Mouse (Mus musculus): ENCODE measurements at regions not wholly inside any gene's neighbourhood (a gene's known extent, or its start where the extent isn't known, plus 50 kb on each side); places are given as distances from the start of the nearest gene placed in this dataset.

- ATAC-seq (peak; percentile 12; the same call in 1 of the 2 replicates), DNase-seq (peak; percentile 62)
- peak; percentile 32; the same call in 1 of the 2 replicates for TF ChIP-seq CTCF (IDR thresholded peaks at IDR 0.05; ENCODE audit: low read depth)
- Histone ChIP-seq H3K4me2 (ENCODE audit: low read depth) (peak overlapping the region; percentile 58), H3K9me3 (ENCODE audit: low read length) (no peaks in the 10 kb centered on the region), H3K27ac (ENCODE audit: low read depth, low read length) (peak overlapping the region; percentile 97), H3K4me1 (ENCODE audit: insufficient read depth) (peaks cover 30% of the 10 kb centered on the region), H3K4me3 (ENCODE audit: low read depth, low read length) (peak overlapping the region; percentile 23), H3K36me3 (ENCODE audit: insufficient read depth) (no peaks in the 10 kb centered on the region), H3K9ac (peak overlapping the region; percentile 54), H3K27me3 (ENCODE audit: insufficient read depth, low read length) (no peaks in the 10 kb centered on the region)
- 8% methylated on average over 42 of the region's 44 CpGs for WGBS
These were observed 96.1 kb downstream of the 1700001O22Rik start for GRCm38 (mm10) chr2:30707099-30708000.

DNA sequence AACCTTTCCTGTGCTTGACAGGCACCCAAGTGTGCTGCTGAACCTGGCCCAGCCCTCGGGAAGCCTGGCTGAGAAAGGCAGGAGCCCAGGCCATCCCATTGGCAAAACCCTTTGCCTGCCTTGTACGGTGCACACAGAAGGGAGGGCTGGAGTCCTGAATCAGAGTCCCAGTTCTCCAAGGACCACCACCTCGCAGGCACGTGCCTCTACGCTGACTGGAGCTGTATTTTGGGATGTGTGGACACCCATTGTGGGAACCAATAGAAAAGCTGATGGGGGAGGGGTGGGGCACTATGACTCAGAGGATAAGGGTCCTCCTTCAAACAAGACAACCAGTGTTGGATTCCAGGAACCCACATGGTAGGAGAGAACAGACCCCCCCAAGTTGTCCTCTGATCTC, 97.4 kb downstream of the 1700001O22Rik start:
- Histone ChIP-seq H3K4me2 (ENCODE audit: low read depth) (no peak overlapping the region), H3K36me3 (ENCODE audit: insufficient read depth) (no peaks in the 10 kb centered on the region), H3K27me3 (ENCODE audit: insufficient read depth, low read length) (no peaks in the 10 kb centered on the region), H3K27ac (ENCODE audit: low read depth, low read length) (no peak overlapping the region), H3K9me3 (ENCODE audit: low read length) (no peaks in the 10 kb centered on the region), H3K4me1 (ENCODE audit: insufficient read depth) (peaks cover 23% of the 10 kb centered on the region), H3K4me3 (ENCODE audit: low read depth, low read length) (no peak overlapping the region), H3K9ac (no peak overlapping the region)
- 73% methylated on average over 5 of the region's 5 CpGs for WGBS
- ATAC-seq = no peak
- no peak for TF ChIP-seq CTCF (IDR thresholded peaks at IDR 0.05; ENCODE audit: low read depth)
- no peak for DNase-seq

GRCm38 (mm10) chr2:30703308-30703707, 100.2 kb downstream of the 1700001O22Rik start:
- no peak for ATAC-seq
- no peak for TF ChIP-seq CTCF (IDR thresholded peaks at IDR 0.05; ENCODE audit: low read depth)
- Histone ChIP-seq H3K9me3 (ENCODE audit: low read length) (no peaks in the 10 kb centered on the region), H3K4me2 (ENCODE audit: low read depth) (no peak overlapping the region), H3K4me1 (ENCODE audit: insufficient read depth) (peaks cover 20% of the 10 kb centered on the region), H3K27me3 (ENCODE audit: insufficient read depth, low read length) (no peaks in the 10 kb centered on the region), H3K27ac (ENCODE audit: low read depth, low read length) (no peak overlapping the region), H3K36me3 (ENCODE audit: insufficient read depth) (no peaks in the 10 kb centered on the region), H3K9ac (no peak overlapping the region), H3K4me3 (ENCODE audit: low read depth, low read length) (no peak overlapping the region)
- 89% methylated on average over 1 of the region's 1 CpGs for WGBS
- DNase-seq = no peak

DNA sequence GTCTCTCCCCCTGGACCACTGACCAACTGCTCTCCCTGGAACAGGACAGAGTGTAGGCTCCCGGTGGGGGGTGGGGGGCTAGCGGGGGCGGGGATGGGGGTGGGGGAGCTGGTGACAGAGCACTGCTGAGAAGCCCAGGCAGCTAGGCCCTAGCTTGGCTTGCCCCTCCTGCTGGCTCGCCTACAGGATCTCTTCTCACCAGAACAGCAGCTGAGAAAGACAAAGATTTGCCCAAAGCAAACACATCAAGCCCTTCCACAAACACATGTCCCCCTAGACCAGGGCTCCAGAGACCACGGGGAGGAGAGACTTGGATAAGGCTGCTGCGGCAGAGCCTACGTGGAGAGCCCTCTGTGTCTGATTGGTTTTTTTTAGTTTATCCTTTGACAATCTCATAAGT, 100.8 kb downstream of the 1700001O22Rik start:
- Histone ChIP-seq H3K9me3 (ENCODE audit: low read length) (no peaks in the 10 kb centered on the region), H3K36me3 (ENCODE audit: insufficient read depth) (no peaks in the 10 kb centered on the region), H3K27ac (ENCODE audit: low read depth, low read length) (0 out of 2 replicates have a peak overlapping the region, but pooled peaks have one; percentile 35), H3K4me2 (ENCODE audit: low read depth) (no peak overlapping the region), H3K9ac (no peak overlapping the region), H3K27me3 (ENCODE audit: insufficient read depth, low read length) (no peaks in the 10 kb centered on the region), H3K4me1 (ENCODE audit: insufficient read depth) (peaks cover 15% of the 10 kb centered on the region), H3K4me3 (ENCODE audit: low read depth, low read length) (no peak overlapping the region)
- 22% methylated on average over 7 of the region's 7 CpGs for WGBS
- DNase-seq (no peak), ATAC-seq (no peak)
- TF ChIP-seq CTCF (IDR thresholded peaks at IDR 0.05; ENCODE audit: low read depth) = no peak

DNA sequence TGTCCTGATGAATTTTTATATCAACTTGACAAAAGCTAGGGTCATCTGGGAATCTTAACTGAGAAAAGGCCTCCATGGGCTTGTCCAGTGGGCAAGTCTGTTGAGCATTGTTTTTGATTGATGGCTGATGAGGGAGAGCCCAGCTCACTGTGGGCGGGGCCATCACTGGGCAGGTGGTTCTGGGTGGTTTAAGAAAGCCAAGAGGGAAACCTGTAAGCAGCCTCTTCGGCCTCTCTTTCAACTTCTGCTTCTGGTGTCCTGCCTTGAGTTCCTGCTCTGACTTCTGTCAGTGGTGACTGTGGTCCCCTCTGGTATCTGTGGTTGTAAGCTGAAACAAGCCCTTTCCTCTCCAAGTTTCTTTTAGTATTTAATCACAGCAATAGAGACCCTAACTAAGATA, 102.6 kb downstream of the 1700001O22Rik start:
- no peak overlapping the region for H3K27ac ChIP-seq (ENCODE audit: low read depth, low read length)
- DNase-seq (no peak), ATAC-seq (no peak)

DNA sequence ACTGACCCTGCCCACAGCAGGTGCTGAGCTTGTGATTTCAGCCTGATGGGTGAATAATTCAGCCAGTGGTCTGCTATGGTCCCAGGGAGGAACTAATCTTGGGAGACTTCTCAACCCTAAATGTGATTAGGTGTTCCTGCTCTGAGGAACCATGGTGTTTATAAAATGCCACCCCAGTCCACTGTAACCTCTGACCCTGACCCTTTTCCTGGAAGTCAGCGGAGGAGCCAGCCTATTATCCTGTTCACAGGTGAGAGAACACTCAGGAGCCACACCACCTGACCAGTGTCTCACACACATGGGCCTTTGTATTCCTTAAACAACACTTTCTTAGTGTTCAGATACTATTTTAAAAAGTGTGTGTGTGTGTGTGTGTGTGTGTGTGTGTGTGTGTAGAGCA, 103.0 kb downstream of the 1700001O22Rik start:
- H3K9ac ChIP-seq = no peak overlapping the region; the same call in 1 of the 2 replicates
- no peak for DNase-seq

More for the DNA sequence above, 102.6 kb downstream of the 1700001O22Rik start:
- H3K4me1 ChIP-seq (ENCODE audit: insufficient read depth) = 0 out of 2 replicates have a peak, but pooled peaks cover 5% of the 10 kb centered on the region
- no peak overlapping the region for H3K9ac ChIP-seq
- no peak overlapping the region for H3K4me3 ChIP-seq (ENCODE audit: low read depth, low read length)
- no peaks in the 10 kb centered on the region for H3K36me3 ChIP-seq (ENCODE audit: insufficient read depth)
- no peaks in the 10 kb centered on the region for H3K27me3 ChIP-seq (ENCODE audit: insufficient read depth, low read length)
- 90% methylated on average over 2 of the region's 2 CpGs for WGBS
- H3K4me2 ChIP-seq (ENCODE audit: low read depth) = no peak overlapping the region
- no peaks in the 10 kb centered on the region for H3K9me3 ChIP-seq (ENCODE audit: low read length)
- no peak for TF ChIP-seq CTCF (IDR thresholded peaks at IDR 0.05; ENCODE audit: low read depth)

More for the DNA sequence above, 103.0 kb downstream of the 1700001O22Rik start:
- ATAC-seq = no peak
- TF ChIP-seq CTCF (IDR thresholded peaks at IDR 0.05; ENCODE audit: low read depth) = no peak
- Histone ChIP-seq H3K4me1 (ENCODE audit: insufficient read depth) (0 out of 2 replicates have a peak, but pooled peaks cover 5% of the 10 kb centered on the region), H3K27me3 (ENCODE audit: insufficient read depth, low read length) (no peaks in the 10 kb centered on the region), H3K9me3 (ENCODE audit: low read length) (no peaks in the 10 kb centered on the region), H3K4me2 (ENCODE audit: low read depth) (no peak overlapping the region), H3K36me3 (ENCODE audit: insufficient read depth) (no peaks in the 10 kb centered on the region), H3K4me3 (ENCODE audit: low read depth, low read length) (no peak overlapping the region), H3K27ac (ENCODE audit: low read depth, low read length) (peak overlapping the region; percentile 59)
- 90% methylated on average over 1 of the region's 1 CpGs for WGBS
